1 mouse cellular context compared by ENCODE assay signal in the genomic region with DNA sequence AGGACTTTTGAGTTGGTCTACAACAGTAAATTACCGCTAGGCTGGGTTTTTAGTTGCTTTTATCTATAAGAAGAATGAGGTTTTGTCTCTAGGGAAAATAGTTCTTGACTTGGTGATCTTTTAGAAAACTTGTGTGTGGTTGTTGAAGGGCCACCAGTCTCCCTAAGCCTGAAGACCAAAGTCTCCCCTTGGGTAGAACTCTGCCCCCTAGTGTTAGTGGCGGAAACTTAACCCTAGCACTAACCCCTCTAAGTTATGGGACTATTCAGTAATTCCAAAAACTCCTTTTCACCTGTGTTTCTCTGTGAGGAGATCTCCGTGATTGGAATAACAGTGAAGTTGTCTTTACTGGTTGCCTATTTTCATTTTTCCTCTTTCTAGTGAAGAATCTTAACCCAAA.
TF ChIP-seq lines count a peak whose summit lies in the region.

No protein-coding gene starts in this region.

TF ChIP-seq in MEL, 35 proteins besides CTCF, POLR2A, EP300 and RAD21 (continued from another document):
- TF ChIP-seq NELFE (IDR thresholded peaks at IDR 0.05; ENCODE audit: low read depth, low read length) (no peak), MYB (IDR thresholded peaks at IDR 0.05; ENCODE audit: low read depth, low read length) (no peak)
